Mouse (Mus musculus) lung, embryonic 15.5 days (tissue): Measurements from ENCODE around the gene Lcn6. TPM values are rescaled to one million over a fixed set of nuclear protein-coding genes. Genes with fewer than 3 reads are reported as not detected.
"Not testable (repeated sequence)": the region's sequence is repeated elsewhere in the genome, so short reads cannot be mapped to it uniquely, and the experiment has no call there.

Experiments used
- ATAC-seq: fragments of 200-750 bp; cut with Nextera tagmentation; 2 replicates; pipeline ENCODE4 v1.8.0; 2017; ENCODE audit warnings: moderate number of reproducible peaks, borderline replicate concordance; ENCODE audit not compliant: low FRiP score, low TSS enrichment; ENCODE audit errors: extremely low read depth
- H3K27ac ChIP-seq: fragments of 300-500 bp; sonication (generic); 2 replicates; pipeline ENCODE4 v1.5.1; 2015; ENCODE audit warnings: moderate library complexity, mild to moderate bottlenecking, inconsistent platforms
- H3K27me3 ChIP-seq: fragments of 300-500 bp; sonication (generic); 2 replicates; pipeline ENCODE4 v1.6.1; 2015; ENCODE audit warnings: inconsistent platforms
- H3K36me3 ChIP-seq: fragments of 300-500 bp; sonication (generic); 2 replicates; pipeline ENCODE4 v1.6.1; 2015; ENCODE audit warnings: inconsistent platforms
- H3K4me1 ChIP-seq: fragments of 300-500 bp; sonication (generic); 2 replicates; pipeline ENCODE4 v1.6.1; 2015; ENCODE audit warnings: inconsistent platforms
- H3K4me2 ChIP-seq: fragments of 300-500 bp; sonication (generic); 2 replicates; pipeline ENCODE4 v1.6.1; 2015; ENCODE audit warnings: inconsistent platforms, mild to moderate bottlenecking, moderate library complexity
- H3K4me3 ChIP-seq: fragments of 300-500 bp; sonication (generic); 2 replicates; pipeline ENCODE4 v1.5.1; 2015; ENCODE audit warnings: mild to moderate bottlenecking, inconsistent platforms
- H3K9ac ChIP-seq: fragments of 300-500 bp; sonication (generic); 2 replicates; pipeline ENCODE4 v1.6.1; 2015; ENCODE audit warnings: inconsistent platforms
- H3K9me3 ChIP-seq: fragments of 300-500 bp; sonication (generic); 2 replicates; pipeline ENCODE4 v1.6.1; 2016; ENCODE audit warnings: inconsistent platforms
- WGBS: fragments of 180-500 bp; shearing (Covaris S2); methylation state at CpG from one replicate; pipeline ENCODE4 v1.1.7; 2015; 5-methylcytosine and 5-hydroxymethylcytosine counted together
- polyA plus RNA-seq: library from polyadenylated mRNA; unstranded; fragments of >200 nt; fragmentation: Nextera tagmentation; extraction: Ambion mirVana; gene quantifications from 2 replicates; pipeline ENCODE4 v1.2.1, GENCODE M21; 2015

Gene Lcn6
- polyA plus RNA-seq, 1 experiment from 2014 or later: not detected

- H3K9ac ChIP-seq: no peak overlapping the region
- no peaks in the 10 kb centered on the region for H3K27me3 ChIP-seq
- H3K4me2 ChIP-seq: no peak overlapping the region
- WGBS: 77% methylated on average over 6 of the region's 6 CpGs
- no peaks in the 10 kb centered on the region for H3K4me1 ChIP-seq
- H3K9me3 ChIP-seq: no peaks in the 10 kb centered on the region
- ATAC-seq: no peak
- no peak overlapping the region for H3K27ac ChIP-seq
- no peaks in the 10 kb centered on the region for H3K36me3 ChIP-seq
- no peak overlapping the region for H3K4me3 ChIP-seq
Measured at GRCm38 (mm10) chr2:25661245-25661970, 15.2 kb upstream of the Lcn6 start.

- Histone ChIP-seq H3K27ac (no peak overlapping the region), H3K9ac (no peak overlapping the region), H3K27me3 (no peaks in the 10 kb centered on the region), H3K4me1 (no peaks in the 10 kb centered on the region), H3K4me3 (no peak overlapping the region), H3K9me3 (no peaks in the 10 kb centered on the region), H3K4me2 (no peak overlapping the region), H3K36me3 (no peaks in the 10 kb centered on the region)
- 58% methylated on average over 1 of the region's 1 CpGs for WGBS
- ATAC-seq: no peak
Measured at GRCm38 (mm10) chr2:25663511-25663910, 13.1 kb upstream of the Lcn6 start.

- H3K9ac ChIP-seq: no peak overlapping the region
- no peaks in the 10 kb centered on the region for H3K4me1 ChIP-seq
- no peak overlapping the region for H3K4me3 ChIP-seq
- no peaks in the 10 kb centered on the region for H3K9me3 ChIP-seq
- H3K27ac ChIP-seq: no peak overlapping the region
- no peak for ATAC-seq
- H3K4me2 ChIP-seq: no peak overlapping the region
- H3K27me3 ChIP-seq: no peaks in the 10 kb centered on the region
- no peaks in the 10 kb centered on the region for H3K36me3 ChIP-seq
- WGBS: 68% methylated on average over 5 of the region's 5 CpGs
Measured at GRCm38 (mm10) chr2:25664125-25664524, 12.5 kb upstream of the Lcn6 start.

GRCm38 (mm10) chr2:25666516-25666915 is 10.1 kb upstream of the Lcn6 start:
- Histone ChIP-seq H3K4me3 (no peak overlapping the region), H3K9ac (no peak overlapping the region), H3K4me2 (no peak overlapping the region), H3K9me3 (no peaks in the 10 kb centered on the region), H3K4me1 (no peaks in the 10 kb centered on the region), H3K27me3 (no peaks in the 10 kb centered on the region), H3K27ac (no peak overlapping the region), H3K36me3 (no peaks in the 10 kb centered on the region)
- 54% methylated on average over 1 of the region's 1 CpGs for WGBS
- no peak for ATAC-seq

GRCm38 (mm10) chr2:25679559-25679958 is 3.0 kb downstream of the Lcn6 start:
- no peak overlapping the region for H3K9ac ChIP-seq
- no peaks in the 10 kb centered on the region for H3K27me3 ChIP-seq
- no peaks in the 10 kb centered on the region for H3K9me3 ChIP-seq
- no peak overlapping the region for H3K27ac ChIP-seq
- no peak overlapping the region for H3K4me2 ChIP-seq
- 81% methylated on average over 6 of the region's 6 CpGs for WGBS
- ATAC-seq: no peak
- H3K4me3 ChIP-seq: no peak overlapping the region
- H3K4me1 ChIP-seq: no peaks in the 10 kb centered on the region
- no peaks in the 10 kb centered on the region for H3K36me3 ChIP-seq

- Histone ChIP-seq H3K4me3 (no peak within 1 kb of the TSS), H3K36me3 (no peaks in the 10 kb centered on the region), H3K4me2 (no peak within 1 kb of the TSS), H3K4me1 (no peaks in the 10 kb centered on the region), H3K27ac (no peak within 1 kb of the TSS), H3K9ac (no peak within 1 kb of the TSS), H3K9me3 (no peaks in the 10 kb centered on the region), H3K27me3 (no peaks in the 10 kb centered on the region)
- WGBS: 54% methylated on average over 2 of the region's 2 CpGs
- no peak for ATAC-seq
Measured at GRCm38 (mm10) chr2:25682426-25682825, 5.8 kb downstream of the Lcn6 start, which contains the start of gene Lcn10. Lcn10 (plus strand) TSS chr2:25682726.

GRCm38 (mm10) chr2:25686941-25687340 is 10.4 kb downstream of the Lcn6 start:
- Histone ChIP-seq H3K4me3 (no peak overlapping the region), H3K36me3 (no peaks in the 10 kb centered on the region), H3K27ac (no peak overlapping the region), H3K4me1 (no peaks in the 10 kb centered on the region), H3K9me3 (no peaks in the 10 kb centered on the region), H3K4me2 (no peak overlapping the region), H3K27me3 (no peaks in the 10 kb centered on the region), H3K9ac (no peak overlapping the region)
- no peak for ATAC-seq
- WGBS: 55% methylated on average over 3 of the region's 4 CpGs

- Histone ChIP-seq H3K36me3 (no peaks in the 10 kb centered on the region), H3K9me3 (no peaks in the 10 kb centered on the region), H3K27ac (no peak overlapping the region), H3K4me1 (no peaks in the 10 kb centered on the region), H3K9ac (no peak overlapping the region), H3K27me3 (no peaks in the 10 kb centered on the region), H3K4me2 (no peak overlapping the region), H3K4me3 (no peak overlapping the region)
- no peak for ATAC-seq
Measured at GRCm38 (mm10) chr2:25694605-25695004, 18.0 kb downstream of the Lcn6 start.

- H3K4me2 ChIP-seq: no peak overlapping the region
- WGBS: 46% methylated on average over 4 of the region's 4 CpGs
- no peak for ATAC-seq
Measured at GRCm38 (mm10) chr2:25696951-25697350, 20.4 kb downstream of the Lcn6 start.

GRCm38 (mm10) chr2:25698696-25699095 is 22.1 kb downstream of the Lcn6 start:
- no peak for ATAC-seq
- no peaks in the 10 kb centered on the region for H3K9me3 ChIP-seq
- H3K9ac ChIP-seq: no peak overlapping the region
- no peaks in the 10 kb centered on the region for H3K27me3 ChIP-seq
- H3K4me2 ChIP-seq: no peak overlapping the region
- 92% methylated on average over 2 of the region's 2 CpGs for WGBS
- H3K36me3 ChIP-seq: no peaks in the 10 kb centered on the region
- H3K27ac ChIP-seq: no peak overlapping the region
- H3K4me3 ChIP-seq: no peak overlapping the region
- H3K4me1 ChIP-seq: no peaks in the 10 kb centered on the region

More at GRCm38 (mm10) chr2:25696951-25697350, 20.4 kb downstream of the Lcn6 start:
- Histone ChIP-seq H3K27ac (no peak overlapping the region), H3K27me3 (no peaks in the 10 kb centered on the region), H3K9ac (no peak overlapping the region), H3K4me3 (no peak overlapping the region), H3K4me1 (no peaks in the 10 kb centered on the region), H3K36me3 (no peaks in the 10 kb centered on the region), H3K9me3 (no peaks in the 10 kb centered on the region)

- WGBS: 70% methylated on average over 3 of the region's 3 CpGs
Measured at GRCm38 (mm10) chr2:25699743-25700142, 23.2 kb downstream of the Lcn6 start, which contains the start of gene Obp2a. Obp2a (plus strand) TSS chr2:25700043.

GRCm38 (mm10) chr2:25701001-25701400 is 24.4 kb downstream of the Lcn6 start:
- Histone ChIP-seq H3K4me2 (no peak overlapping the region), H3K4me1 (no peaks in the 10 kb centered on the region), H3K36me3 (no peaks in the 10 kb centered on the region), H3K9ac (no peak overlapping the region), H3K27me3 (no peaks in the 10 kb centered on the region), H3K9me3 (no peaks in the 10 kb centered on the region), H3K4me3 (no peak overlapping the region), H3K27ac (no peak overlapping the region)
- WGBS: 77% methylated on average over 5 of the region's 5 CpGs
- ATAC-seq: no peak

More at GRCm38 (mm10) chr2:25699743-25700142, 23.2 kb downstream of the Lcn6 start, which contains the start of gene Obp2a:
- not testable (repeated sequence) for H3K27me3 ChIP-seq, H3K9ac ChIP-seq, H3K4me1 ChIP-seq, H3K36me3 ChIP-seq, H3K27ac ChIP-seq, ATAC-seq, H3K4me2 ChIP-seq, H3K4me3 ChIP-seq, H3K9me3 ChIP-seq
